Mouse (Mus musculus): ENCODE measurements around the gene Mmp24.

Gene Mmp24

GRCm38 (mm10) chr2:155849464-155849863, 74.3 kb downstream of the Mmp24 start:
- no peak for DNase-seq (ENCODE audit: low read depth in 2 of 2, low spot score in 2 of 2)

GRCm38 (mm10) chr2:155850120-155850519, 75.0 kb downstream of the Mmp24 start:
- DNase-seq (ENCODE audit: low read depth in 2 of 2, low spot score in 2 of 2) = no peak

GRCm38 (mm10) chr2:155852536-155852935, 77.4 kb downstream of the Mmp24 start:
- no peak for DNase-seq (ENCODE audit: low read depth in 2 of 2, low spot score in 2 of 2)

- no peak for DNase-seq (ENCODE audit: low read depth in 2 of 2, low spot score in 2 of 2)
Measured at GRCm38 (mm10) chr2:155860102-155860501, 85.0 kb downstream of the Mmp24 start.

- no peak for DNase-seq (ENCODE audit: low read depth in 2 of 2, low spot score in 2 of 2)
Measured at GRCm38 (mm10) chr2:155861581-155861980, 86.4 kb downstream of the Mmp24 start.

- no peak for DNase-seq (ENCODE audit: low read depth in 2 of 2, low spot score in 2 of 2)
Measured at GRCm38 (mm10) chr2:155862573-155863300, 87.6 kb downstream of the Mmp24 start.

- no peak for DNase-seq (ENCODE audit: low read depth in 2 of 2, low spot score in 2 of 2)
Measured at GRCm38 (mm10) chr2:155863301-155863867, 88.2 kb downstream of the Mmp24 start.
